Mouse (Mus musculus) G1E (cell line): ENCODE measurements around the gene Apc2. TPM values are rescaled to one million over a fixed set of nuclear protein-coding genes. Genes with fewer than 3 reads are reported as not detected.

Experiments used
- ATAC-seq: 2 replicates; pipeline ENCODE4 v1.8.0; 2016; ENCODE audit warnings: mild to moderate bottlenecking; ENCODE audit not compliant: insufficient number of reproducible peaks, poor library complexity, low FRiP score, severe bottlenecking; ENCODE audit errors: extremely low read depth
- DNase-seq: peaks from one replicate; pipeline ENCODE4 v3.0.0; 2012; ENCODE audit warnings: low spot score
- H3K27me3 ChIP-seq: 2 replicates; pipeline ENCODE4 v1.6.1; 2012; ENCODE audit warnings: mild to moderate bottlenecking, low read length, inconsistent platforms; ENCODE audit not compliant: insufficient read depth
- H3K36me3 ChIP-seq: replicated peaks from 2 replicates; pipeline ENCODE3; 2012; ENCODE audit warnings: mild to moderate bottlenecking, inconsistent platforms
- H3K4me1 ChIP-seq: 2 replicates; pipeline ENCODE4 v1.6.1; 2012; ENCODE audit warnings: low read depth, low read length, inconsistent platforms, mixed read lengths; ENCODE audit not compliant: insufficient read depth
- H3K4me3 ChIP-seq: 2 replicates; pipeline ENCODE4 v1.5.1; 2012; ENCODE audit warnings: low read depth, mild to moderate bottlenecking, inconsistent platforms, low read length, moderate library complexity, mixed read lengths
- H3K9me3 ChIP-seq: replicated peaks from 2 replicates; pipeline ENCODE4 v1.6.1; 2012; ENCODE audit warnings: inconsistent platforms
- CTCF ChIP-seq: IDR thresholded peaks from 2 replicates; pipeline ENCODE4 v1.5.1; 2012; ENCODE audit warnings: low read depth, low read length, inconsistent platforms, mixed read lengths
- GATA1 ChIP-seq: IDR thresholded peaks from 2 replicates; pipeline ENCODE4 v1.6.1; 2012; ENCODE audit warnings: borderline replicate concordance, low read length, inconsistent platforms, mixed read lengths
- GATA2 ChIP-seq: IDR thresholded peaks from 2 replicates; pipeline ENCODE4 v1.6.1; 2012; ENCODE audit warnings: low read depth, low read length, inconsistent platforms, borderline replicate concordance
- POLR2AphosphoS5 ChIP-seq: IDR thresholded peaks from 2 replicates; pipeline ENCODE4 v1.6.1; 2012; ENCODE audit warnings: low read depth, low read length, inconsistent platforms; ENCODE audit not compliant: insufficient replicate concordance
- TAL1 ChIP-seq: conservative IDR thresholded peaks from 2 replicates; pipeline ENCODE4 v1.6.1; 2012; ENCODE audit warnings: low read depth, low read length, inconsistent platforms, mixed read lengths
- polyA plus RNA-seq: library from polyadenylated mRNA; stranded (reverse); fragments of >175 nt; gene quantifications from 2 replicates; pipeline ENCODE4 v1.2.3, GENCODE M21; 2012
- total RNA-seq, 2 experiments: library from RNA; stranded (forward) in 1 of 2; stranded (reverse) in 1 of 2; fragments of 200-1000 nt in 1 of 2; fragments of >200 nt in 1 of 2; fragmentation: Nextera tagmentation in 1 of 2; gene quantifications; 2 replicates each; pipeline ENCODE4 v1.2.3; 2014 to 2017

Apc2 gene
- total and polyA plus RNA-seq, 3 experiments, result 0.02 to 0.23 (median 0.11) TPM

DNA sequence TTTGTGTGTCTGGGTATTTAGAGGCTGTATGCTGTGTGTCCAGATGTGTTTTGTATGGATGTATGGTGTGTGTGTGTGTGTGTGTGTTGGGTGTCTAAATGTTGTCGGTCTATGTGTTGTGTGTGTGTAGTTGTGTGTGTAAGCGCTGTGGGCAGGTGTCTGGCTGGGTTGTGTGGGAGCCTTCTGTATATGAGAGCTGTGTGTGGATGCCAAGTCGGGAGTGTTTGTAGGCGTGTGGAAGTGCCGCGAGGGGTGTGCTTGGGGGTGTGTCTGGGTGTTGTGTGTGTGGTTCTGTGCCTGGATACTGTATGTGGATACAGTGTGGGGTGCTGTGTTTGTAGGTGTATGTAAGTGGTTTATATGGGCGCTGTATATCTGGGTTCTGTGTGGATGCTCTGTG, 61.6 kb downstream of the Apc2 start:
- no peak for ATAC-seq
- Histone ChIP-seq H3K27me3 (peaks cover 88% of the 10 kb centered on the region), H3K4me1 (peaks cover 16% of the 10 kb centered on the region), H3K9me3 (peaks cover 2% of the 10 kb centered on the region; the same call in 1 of the 2 replicates), H3K36me3 (no peaks in the 10 kb centered on the region), H3K4me3 (no peak overlapping the region)
- no peak for TF ChIP-seq GATA1
- no peak for TF ChIP-seq CTCF
- TF ChIP-seq TAL1, result no peak
- TF ChIP-seq POLR2AphosphoS5, result no peak
- TF ChIP-seq GATA2, result no peak
- no peak for DNase-seq

DNA sequence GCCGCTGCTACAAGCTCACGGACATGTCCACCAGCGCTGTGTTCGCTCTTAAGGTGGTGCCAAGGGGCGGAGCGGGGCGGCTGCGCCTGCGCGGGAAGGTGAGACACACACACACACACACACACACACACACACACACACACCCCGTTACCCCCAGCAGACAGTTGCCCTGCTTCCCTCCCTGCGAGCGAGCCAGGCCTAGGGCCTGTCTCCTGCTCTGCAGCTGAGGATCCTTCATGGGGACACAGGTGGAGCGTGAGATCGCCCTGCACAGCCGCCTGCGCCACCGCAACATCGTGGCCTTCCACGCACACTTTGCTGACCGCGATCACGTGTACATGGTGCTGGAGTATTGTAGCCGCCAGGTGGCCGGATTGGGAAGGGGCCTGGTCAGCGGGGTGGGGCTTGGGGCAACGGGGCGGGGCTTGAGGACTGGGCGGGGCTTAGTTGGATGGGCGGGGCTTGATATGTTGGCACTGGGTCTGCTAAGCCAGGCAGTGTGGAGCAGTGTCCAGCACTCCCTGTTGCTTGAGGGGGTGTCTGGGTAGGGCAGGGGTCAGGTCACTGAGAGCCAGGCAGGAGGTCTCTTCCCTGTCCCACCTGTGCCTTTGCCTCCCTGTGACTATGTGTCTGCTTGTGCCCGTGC, 62.3 kb downstream of the Apc2 start:
- Histone ChIP-seq H3K36me3 (no peaks in the 10 kb centered on the region), H3K4me1 (peaks cover 8% of the 10 kb centered on the region), H3K9me3 (peaks cover 8% of the 10 kb centered on the region), H3K27me3 (peaks cover 88% of the 10 kb centered on the region), H3K4me3 (peak overlapping the region; percentile 10; the same call in 1 of the 2 replicates)
- TF ChIP-seq GATA1, result no peak
- TF ChIP-seq GATA2, result no peak
- no peak for TF ChIP-seq CTCF
- TF ChIP-seq POLR2AphosphoS5, result no peak
- TF ChIP-seq TAL1, result no peak
- ATAC-seq, result no peak
- no peak for DNase-seq

DNA sequence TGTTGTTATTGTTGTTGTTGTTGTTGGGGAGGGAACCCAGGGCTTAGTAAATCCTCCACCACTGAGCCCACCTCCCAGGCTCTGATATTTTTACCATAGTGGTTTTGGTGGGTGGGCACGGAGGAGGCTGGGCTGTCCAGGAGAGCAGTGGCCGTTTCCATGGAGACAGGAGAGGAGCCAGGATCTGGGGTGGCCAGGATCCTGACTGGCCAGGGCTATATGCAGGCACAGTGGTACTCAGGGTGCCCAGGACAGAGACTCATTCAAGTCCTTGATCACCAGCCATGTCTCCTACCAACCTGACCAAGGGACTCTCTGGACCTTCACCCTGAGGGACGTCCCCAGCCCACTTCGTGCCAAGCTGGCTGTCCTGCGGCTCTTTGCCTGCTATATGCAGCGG, 68.0 kb downstream of the Apc2 start:
- peaks cover 6% of the 10 kb centered on the region for H3K4me1 ChIP-seq
- no peak for TF ChIP-seq POLR2AphosphoS5
- H3K9me3 ChIP-seq, result peaks cover 14% of the 10 kb centered on the region
- H3K36me3 ChIP-seq, result no peaks in the 10 kb centered on the region
- no peak for ATAC-seq
- no peak overlapping the region for H3K4me3 ChIP-seq
- peaks cover 79% of the 10 kb centered on the region for H3K27me3 ChIP-seq
- DNase-seq, result no peak

DNA sequence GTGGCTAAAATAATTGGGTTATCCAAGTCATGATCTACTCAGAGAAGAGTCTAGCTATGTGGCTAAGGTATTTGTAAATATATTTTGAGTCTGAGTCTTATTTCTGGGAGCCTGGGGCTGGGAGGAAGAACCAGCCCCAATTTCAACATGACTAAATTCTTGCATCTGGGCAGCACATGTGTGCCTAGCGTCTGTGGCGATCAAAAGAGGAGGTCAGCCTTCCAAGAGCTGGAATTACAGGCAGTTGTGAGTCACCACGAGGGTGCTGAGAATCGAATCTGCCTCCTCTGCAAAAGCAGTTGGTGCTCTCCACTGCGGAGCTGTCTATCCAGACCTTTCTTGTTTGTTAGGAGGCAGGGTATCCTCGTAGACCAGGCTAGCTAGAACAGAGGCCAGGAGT, 70.0 kb downstream of the Apc2 start:
- Histone ChIP-seq H3K27me3 (peaks cover 73% of the 10 kb centered on the region), H3K9me3 (peaks cover 14% of the 10 kb centered on the region), H3K36me3 (no peaks in the 10 kb centered on the region), H3K4me1 (peaks cover 13% of the 10 kb centered on the region), H3K4me3 (no peak overlapping the region)
- no peak for ATAC-seq
- DNase-seq, result no peak
- no peak for TF ChIP-seq GATA1
- TF ChIP-seq CTCF, result no peak
- no peak for TF ChIP-seq GATA2
- no peak for TF ChIP-seq TAL1
- TF ChIP-seq POLR2AphosphoS5, result no peak

Other genes starting within 250 kb of the Apc2 start
Only the 20 nearest of the 25 such genes appear.
- 248 and 258 TPM in 2 replicates for gene Atp5d, start 157.3 kb upstream of the Apc2 start, total RNA-seq (2014; fragmentation: Nextera tagmentation)
- 81.9 and 82.7 TPM in 2 replicates for gene Atp5d, start 157.3 kb upstream of the Apc2 start, total RNA-seq (2017)
- 1,539 and 1,678 TPM in 2 replicates for gene Atp5d, start 157.3 kb upstream of the Apc2 start, polyA plus RNA-seq
- gene Cbarp, start 155.1 kb upstream of the Apc2 start, total RNA-seq (2014; fragmentation: Nextera tagmentation), result 67.2 and 74.4 TPM in 2 replicates
- gene Cbarp, start 155.1 kb upstream of the Apc2 start, total RNA-seq (2017), result 3.7 and 5.5 TPM in 2 replicates
- gene Cbarp, start 155.1 kb upstream of the Apc2 start, polyA plus RNA-seq, result 66.6 and 73.9 TPM in 2 replicates
- 89.8 and 92.3 TPM in 2 replicates for gene Midn, start 147.7 kb upstream of the Apc2 start, total RNA-seq (2014; fragmentation: Nextera tagmentation)
- 19.2 and 24.3 TPM in 2 replicates for gene Midn, start 147.7 kb upstream of the Apc2 start, total RNA-seq (2017)
- 295 and 302 TPM in 2 replicates for gene Midn, start 147.7 kb upstream of the Apc2 start, polyA plus RNA-seq
- 18.1 and 21.2 TPM in 2 replicates for gene Cirbp, start 130.0 kb upstream of the Apc2 start, total RNA-seq (2014; fragmentation: Nextera tagmentation)
- 32.6 and 34.8 TPM in 2 replicates for gene Cirbp, start 130.0 kb upstream of the Apc2 start, total RNA-seq (2017)
- 41.4 and 45.2 TPM in 2 replicates for gene Cirbp, start 130.0 kb upstream of the Apc2 start, polyA plus RNA-seq
- 1.6 TPM in 1 of 2 replicates, not detected in the other for gene 1600002K03Rik, start 123.0 kb upstream of the Apc2 start, total RNA-seq (2014; fragmentation: Nextera tagmentation)
- 7.8 and 8.9 TPM in 2 replicates for gene 1600002K03Rik, start 123.0 kb upstream of the Apc2 start, total RNA-seq (2017)
- gene 1600002K03Rik, start 123.0 kb upstream of the Apc2 start, polyA plus RNA-seq, result 4.8 and 5.0 TPM in 2 replicates
- gene Efna2, start 116.5 kb upstream of the Apc2 start, total RNA-seq (2014; fragmentation: Nextera tagmentation), result not detected in 2 replicates
- gene Efna2, start 116.5 kb upstream of the Apc2 start, total RNA-seq (2017), result not detected in 2 replicates
- gene Efna2, start 116.5 kb upstream of the Apc2 start, polyA plus RNA-seq, result 0.18 and 0.20 TPM in 2 replicates
- gene Mum1, start 69.5 kb upstream of the Apc2 start, total RNA-seq (2014; fragmentation: Nextera tagmentation), result 10.8 and 16.9 TPM in 2 replicates
- gene Mum1, start 69.5 kb upstream of the Apc2 start, total RNA-seq (2017), result 56.1 and 59.1 TPM in 2 replicates
- 32.3 and 36.2 TPM in 2 replicates for gene Mum1, start 69.5 kb upstream of the Apc2 start, polyA plus RNA-seq
- gene Ndufs7, start 46.9 kb upstream of the Apc2 start, total RNA-seq (2014; fragmentation: Nextera tagmentation), result 246 and 251 TPM in 2 replicates
- 152 and 156 TPM in 2 replicates for gene Ndufs7, start 46.9 kb upstream of the Apc2 start, total RNA-seq (2017)
- 222 and 257 TPM in 2 replicates for gene Ndufs7, start 46.9 kb upstream of the Apc2 start, polyA plus RNA-seq
- not detected in 2 replicates for gene Gamt, start 35.0 kb upstream of the Apc2 start, total RNA-seq (2014; fragmentation: Nextera tagmentation)
- gene Gamt, start 35.0 kb upstream of the Apc2 start, total RNA-seq (2017), result 0.17 TPM in 1 of 2 replicates, not detected in the other
- gene Gamt, start 35.0 kb upstream of the Apc2 start, polyA plus RNA-seq, result 0.18 TPM in 1 of 2 replicates, not detected in the other
- 191 and 194 TPM in 2 replicates for gene Dazap1, start 34.5 kb upstream of the Apc2 start, total RNA-seq (2014; fragmentation: Nextera tagmentation)
- gene Dazap1, start 34.5 kb upstream of the Apc2 start, total RNA-seq (2017), result 136 and 151 TPM in 2 replicates
- 533 and 565 TPM in 2 replicates for gene Dazap1, start 34.5 kb upstream of the Apc2 start, polyA plus RNA-seq
- 2,952 and 3,110 TPM in 2 replicates for gene Rps15, start 3.5 kb upstream of the Apc2 start, total RNA-seq (2014; fragmentation: Nextera tagmentation)
- 3,218 and 3,548 TPM in 2 replicates for gene Rps15, start 3.5 kb upstream of the Apc2 start, total RNA-seq (2017)
- gene Rps15, start 3.5 kb upstream of the Apc2 start, polyA plus RNA-seq, result 11,196 and 11,583 TPM in 2 replicates
- gene 2310011J03Rik, start 24.6 kb downstream of the Apc2 start, total RNA-seq (2014; fragmentation: Nextera tagmentation), result 17.2 and 17.6 TPM in 2 replicates
- gene 2310011J03Rik, start 24.6 kb downstream of the Apc2 start, total RNA-seq (2017), result 27.0 and 31.2 TPM in 2 replicates
- 92.5 and 108 TPM in 2 replicates for gene 2310011J03Rik, start 24.6 kb downstream of the Apc2 start, polyA plus RNA-seq
- gene Pcsk4, start 33.5 kb downstream of the Apc2 start, total RNA-seq (2014; fragmentation: Nextera tagmentation), result 4.8 and 6.7 TPM in 2 replicates
- gene Pcsk4, start 33.5 kb downstream of the Apc2 start, total RNA-seq (2017), result 0.87 and 1.1 TPM in 2 replicates
- gene Pcsk4, start 33.5 kb downstream of the Apc2 start, polyA plus RNA-seq, result 12.4 and 14.2 TPM in 2 replicates
- 72.8 and 85.9 TPM in 2 replicates for gene Reep6, start 34.0 kb downstream of the Apc2 start, total RNA-seq (2014; fragmentation: Nextera tagmentation)
- 1.0 and 1.3 TPM in 2 replicates for gene Reep6, start 34.0 kb downstream of the Apc2 start, total RNA-seq (2017)
- gene Reep6, start 34.0 kb downstream of the Apc2 start, polyA plus RNA-seq, result 49.5 and 65.3 TPM in 2 replicates
- 16.9 and 17.5 TPM in 2 replicates for gene Adamtsl5, start 52.4 kb downstream of the Apc2 start, total RNA-seq (2014; fragmentation: Nextera tagmentation)
- 5.4 and 8.0 TPM in 2 replicates for gene Adamtsl5, start 52.4 kb downstream of the Apc2 start, total RNA-seq (2017)
- gene Adamtsl5, start 52.4 kb downstream of the Apc2 start, polyA plus RNA-seq, result 33.4 and 37.9 TPM in 2 replicates
- gene Plk5, start 60.5 kb downstream of the Apc2 start, total RNA-seq (2014; fragmentation: Nextera tagmentation), result not detected in 2 replicates
- 0.12 TPM in 1 of 2 replicates, not detected in the other for gene Plk5, start 60.5 kb downstream of the Apc2 start, total RNA-seq (2017)
- not detected in 2 replicates for gene Plk5, start 60.5 kb downstream of the Apc2 start, polyA plus RNA-seq
- gene Mex3d, start 91.7 kb downstream of the Apc2 start, total RNA-seq (2014; fragmentation: Nextera tagmentation), result 7.7 and 11.4 TPM in 2 replicates
- 8.7 and 10.9 TPM in 2 replicates for gene Mex3d, start 91.7 kb downstream of the Apc2 start, total RNA-seq (2017)
- 35.3 and 41.9 TPM in 2 replicates for gene Mex3d, start 91.7 kb downstream of the Apc2 start, polyA plus RNA-seq
- gene Mbd3, start 103.6 kb downstream of the Apc2 start, total RNA-seq (2014; fragmentation: Nextera tagmentation), result 37.3 and 41.7 TPM in 2 replicates
- gene Mbd3, start 103.6 kb downstream of the Apc2 start, total RNA-seq (2017), result 36.0 and 42.0 TPM in 2 replicates
- 244 and 272 TPM in 2 replicates for gene Mbd3, start 103.6 kb downstream of the Apc2 start, polyA plus RNA-seq
- gene Uqcr11, start 110.9 kb downstream of the Apc2 start, total RNA-seq (2014; fragmentation: Nextera tagmentation), result 57.3 and 71.6 TPM in 2 replicates
- gene Uqcr11, start 110.9 kb downstream of the Apc2 start, total RNA-seq (2017), result 376 and 446 TPM in 2 replicates
- gene Uqcr11, start 110.9 kb downstream of the Apc2 start, polyA plus RNA-seq, result 1,650 and 1,908 TPM in 2 replicates
- 152 and 175 TPM in 2 replicates for gene Tcf3, start 137.7 kb downstream of the Apc2 start, total RNA-seq (2014; fragmentation: Nextera tagmentation)
- 70.0 and 84.0 TPM in 2 replicates for gene Tcf3, start 137.7 kb downstream of the Apc2 start, total RNA-seq (2017)
- gene Tcf3, start 137.7 kb downstream of the Apc2 start, polyA plus RNA-seq, result 1,090 and 1,330 TPM in 2 replicates